Mouse (Mus musculus) embryonic facial prominence, embryonic 14.5 days (tissue): Measurements from ENCODE around the gene Il12rb1. TPM values are rescaled to one million over a fixed set of nuclear protein-coding genes. Genes with fewer than 3 reads are reported as not detected.
A peak's percentile ranks its signal among the peaks of the same experiment; 100 is the strongest.

Experiments
- ATAC-seq: fragments of 200-750 bp; cut with Nextera tagmentation; 2 replicates; pipeline ENCODE4 v1.8.0; 2017; ENCODE audit warnings: low read depth, moderate number of reproducible peaks, moderate TSS enrichment
- DNase-seq: peaks from one replicate; pipeline ENCODE4 v3.0.0-alpha.2; 2015; ENCODE audit warnings: low spot score
- H3K27ac ChIP-seq: fragments of 300-500 bp; sonication (generic); replicated peaks from 2 replicates; pipeline ENCODE4 v1.5.1; 2014; ENCODE audit warnings: low read depth, mild to moderate bottlenecking, low read length, moderate library complexity
- H3K27me3 ChIP-seq: fragments of 300-500 bp; sonication (generic); replicated peaks from 2 replicates; pipeline ENCODE4 v1.6.1; 2014; ENCODE audit warnings: low read length; ENCODE audit not compliant: control insufficient read depth, insufficient read depth
- H3K36me3 ChIP-seq: fragments of 300-500 bp; sonication (generic); 2 replicates; pipeline ENCODE4 v1.6.1; 2014; ENCODE audit warnings: low read length, mixed read lengths; ENCODE audit not compliant: control insufficient read depth, insufficient read depth
- H3K4me1 ChIP-seq: fragments of 300-500 bp; sonication (generic); 2 replicates; pipeline ENCODE4 v1.6.1; 2014; ENCODE audit warnings: antibody characterized with exemption, low read length; ENCODE audit not compliant: control insufficient read depth, insufficient read depth
- H3K4me2 ChIP-seq: fragments of 300-500 bp; sonication (generic); 2 replicates; pipeline ENCODE4 v1.6.1; 2014; ENCODE audit warnings: low read depth, mild to moderate bottlenecking, low read length, moderate library complexity, mixed read lengths
- H3K4me3 ChIP-seq: fragments of 300-500 bp; sonication (generic); 2 replicates; pipeline ENCODE4 v1.5.1; 2014; ENCODE audit warnings: low read depth, mild to moderate bottlenecking, low read length
- H3K9ac ChIP-seq: fragments of 300-500 bp; sonication (generic); 2 replicates; pipeline ENCODE4 v1.6.1; 2014; ENCODE audit warnings: low read depth, mild to moderate bottlenecking, low read length, moderate library complexity, mixed read lengths
- H3K9me3 ChIP-seq: fragments of 300-500 bp; sonication (generic); 2 replicates; pipeline ENCODE4 v1.6.1; 2016; ENCODE audit warnings: low read length; ENCODE audit not compliant: control insufficient read depth
- WGBS: fragments of 180-500 bp; shearing (Covaris S2); extraction: QIAGEN DNeasy Blood & Tissue Kit; methylation state at CpG from one replicate; pipeline ENCODE4 v1.1.7; 2014; 5-methylcytosine and 5-hydroxymethylcytosine counted together
- polyA plus RNA-seq: library from polyadenylated mRNA; unstranded; fragments of >200 nt; fragmentation: Nextera tagmentation; extraction: Ambion mirVana; gene quantifications from 2 replicates; pipeline ENCODE4 v1.2.1, GENCODE M21; 2014

Gene Il12rb1
- polyA plus RNA-seq, 1 experiment from 2014 or later = 0.19 TPM

DNA sequence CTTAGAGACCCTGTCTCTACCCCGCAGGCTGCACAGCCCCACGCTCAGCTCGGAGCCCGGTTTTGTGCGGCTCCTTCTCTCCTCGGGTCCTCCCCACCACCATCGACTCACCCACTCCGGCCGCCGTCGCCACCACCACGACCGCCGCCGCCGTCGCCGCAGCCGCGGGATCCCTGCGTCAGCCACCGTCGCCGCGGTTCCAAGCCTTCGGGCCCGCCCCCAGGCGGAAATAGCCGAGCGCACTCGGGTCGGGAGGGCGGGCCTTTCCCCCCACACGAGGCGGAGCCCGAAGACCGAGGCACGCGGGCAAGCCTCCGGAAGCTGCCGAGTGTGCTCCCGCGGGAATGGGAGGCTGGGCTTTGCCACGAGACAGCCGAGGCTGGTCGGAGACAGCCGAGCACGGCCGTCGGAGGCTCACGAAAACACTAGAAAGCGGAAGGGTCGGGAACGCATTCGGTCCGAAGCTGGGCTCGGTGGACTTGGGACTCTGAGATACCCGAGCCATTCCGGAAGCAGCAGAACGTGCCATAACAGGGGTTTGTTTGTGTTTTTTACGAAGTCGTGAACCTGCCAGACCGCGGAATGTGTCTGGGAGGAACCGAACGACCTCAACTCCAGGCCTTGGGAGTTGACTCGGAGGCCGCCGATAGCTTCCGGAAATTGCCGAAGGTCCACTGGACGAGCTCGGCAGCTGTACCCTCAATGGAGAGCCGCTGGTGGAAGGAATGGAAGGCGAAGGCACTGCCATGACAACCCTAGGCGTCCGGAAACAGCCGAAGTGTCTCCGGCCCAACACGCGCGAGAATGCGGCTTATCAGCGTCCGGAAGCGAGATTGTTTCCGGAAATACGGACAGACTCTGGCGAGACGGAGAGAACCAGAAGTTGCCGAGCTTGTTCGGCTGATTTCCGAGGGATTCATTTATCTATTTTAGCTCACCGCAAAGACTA is 31.5 kb upstream of the Il12rb1 start, which contains the start of gene Pik3r2:
Gene Pik3r2 (minus strand): TSS at position 218 of the 949 bp plus-strand sequence.
- H3K36me3 ChIP-seq = peaks cover 60% of the 10 kb centered on the region

DNA sequence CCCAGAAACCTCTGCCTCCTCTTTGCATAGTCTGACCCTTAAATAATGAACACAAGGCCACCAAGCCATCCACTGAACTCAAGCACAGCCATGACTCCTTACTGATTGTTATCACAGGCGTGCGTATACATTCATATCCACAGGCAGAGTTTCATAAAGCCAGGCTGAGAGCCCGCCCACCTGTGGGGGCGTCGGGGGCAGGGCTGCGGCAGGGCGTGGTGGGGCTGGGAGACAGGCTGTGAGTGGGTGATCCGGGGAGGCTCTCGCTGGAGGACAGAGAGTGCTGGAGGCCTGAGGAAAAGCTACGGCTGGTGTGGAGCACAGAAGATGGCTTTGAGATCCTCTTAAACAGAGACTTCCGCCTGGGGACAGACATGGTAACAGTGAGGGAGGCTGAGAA is 28.2 kb upstream of the Il12rb1 start:
- no peak for DNase-seq
- Histone ChIP-seq H3K4me3 (no peak overlapping the region), H3K4me1 (peaks cover 13% of the 10 kb centered on the region), H3K27ac (no peak overlapping the region), H3K27me3 (no peaks in the 10 kb centered on the region), H3K4me2 (no peak overlapping the region), H3K9me3 (no peaks in the 10 kb centered on the region), H3K36me3 (peaks cover 63% of the 10 kb centered on the region), H3K9ac (no peak overlapping the region; the same call in 1 of the 2 replicates)
- WGBS = 74% methylated on average over 11 of the region's 11 CpGs
- ATAC-seq = no peak

More for the DNA sequence above, 31.5 kb upstream of the Il12rb1 start, which contains the start of gene Pik3r2:
- H3K4me2 ChIP-seq = peak within 1 kb of the TSS; percentile 80
- peak within 1 kb of the TSS; percentile 94 for H3K4me3 ChIP-seq
- WGBS = under 1% methylated on average over 72 of the region's 94 CpGs
- peaks cover 35% of the 10 kb centered on the region for H3K4me1 ChIP-seq
- H3K9me3 ChIP-seq = no peaks in the 10 kb centered on the region
- peak; percentile 93 for ATAC-seq
- H3K27ac ChIP-seq = peak within 1 kb of the TSS; percentile 99
- peak within 1 kb of the TSS; percentile 98 for H3K9ac ChIP-seq
- DNase-seq = peak; percentile 99
- H3K27me3 ChIP-seq = no peaks in the 10 kb centered on the region

DNA sequence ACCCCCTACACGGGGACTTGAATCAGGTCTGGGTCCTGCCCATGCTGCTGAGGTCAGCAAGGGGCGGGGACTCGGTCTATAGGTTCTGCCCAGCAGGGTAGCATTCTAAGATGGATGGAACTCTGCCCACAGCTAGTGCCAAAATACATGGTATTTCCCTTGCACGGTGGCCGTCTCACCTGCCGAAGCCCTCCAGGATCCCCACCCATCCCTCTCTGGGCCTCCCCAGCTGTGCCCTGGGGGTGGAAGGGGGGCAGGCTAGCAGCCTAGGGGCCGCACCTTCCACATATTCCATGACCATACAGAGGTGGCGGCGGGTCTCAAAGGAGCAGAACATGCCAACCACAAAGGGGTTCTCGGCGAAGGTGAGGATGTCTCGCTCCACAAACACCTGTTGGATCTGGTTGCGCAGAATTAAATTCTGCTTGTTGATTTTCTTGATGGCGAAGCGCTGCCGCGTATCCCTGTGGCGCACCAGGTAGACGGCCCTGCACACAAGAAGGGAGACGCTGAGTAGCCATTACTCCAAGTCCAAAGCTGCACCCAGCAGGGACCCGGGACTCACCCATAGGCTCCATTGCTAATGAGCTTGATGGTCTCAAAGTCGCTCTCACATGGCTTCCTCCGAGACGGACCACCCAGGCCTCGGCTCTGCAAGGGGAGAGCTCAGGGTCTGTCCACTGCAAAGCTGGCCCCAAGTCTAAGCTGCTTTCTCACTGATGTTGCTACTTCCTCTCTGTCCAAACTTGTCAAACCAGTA is 21.8 kb upstream of the Il12rb1 start:
- H3K27ac ChIP-seq = no peak overlapping the region
- no peak overlapping the region for H3K4me2 ChIP-seq
- no peak overlapping the region for H3K9ac ChIP-seq
- no peaks in the 10 kb centered on the region for H3K9me3 ChIP-seq
- H3K27me3 ChIP-seq = no peaks in the 10 kb centered on the region
- WGBS = 88% methylated on average over 25 of the region's 25 CpGs
- no peak overlapping the region for H3K4me3 ChIP-seq
- peaks cover 12% of the 10 kb centered on the region for H3K4me1 ChIP-seq
- H3K36me3 ChIP-seq = peaks cover 70% of the 10 kb centered on the region
- ATAC-seq (no peak), DNase-seq (no peak)

DNA sequence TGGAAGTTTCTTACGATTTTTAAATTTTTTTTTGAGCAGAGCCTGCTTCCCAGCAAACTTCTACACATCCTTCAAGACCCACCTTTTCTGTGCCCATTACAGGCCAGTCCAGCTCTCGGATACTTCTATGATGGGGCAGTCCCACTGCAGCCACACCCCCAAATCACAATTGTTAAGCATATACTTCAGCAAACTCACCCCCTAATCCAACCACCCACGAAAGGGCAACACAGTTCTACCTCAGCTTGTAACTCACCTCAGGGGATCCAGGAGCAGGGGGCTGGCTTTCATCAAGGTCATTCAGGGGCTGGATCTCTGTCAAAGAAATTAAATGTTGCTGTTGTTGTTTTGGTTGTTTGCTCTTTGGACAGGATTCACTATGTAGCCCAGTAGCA is 21.2 kb upstream of the Il12rb1 start:
- 89% methylated on average over 3 of the region's 3 CpGs for WGBS
- Histone ChIP-seq H3K27me3 (no peaks in the 10 kb centered on the region), H3K4me3 (no peak overlapping the region), H3K4me2 (no peak overlapping the region), H3K27ac (no peak overlapping the region), H3K9me3 (no peaks in the 10 kb centered on the region), H3K4me1 (peaks cover 16% of the 10 kb centered on the region), H3K36me3 (peaks cover 64% of the 10 kb centered on the region), H3K9ac (no peak overlapping the region)
- no peak for DNase-seq
- ATAC-seq = no peak

- H3K27me3 ChIP-seq = no peaks in the 10 kb centered on the region
- no peak for ATAC-seq
- DNase-seq = peak; percentile 65
- H3K9me3 ChIP-seq = no peaks in the 10 kb centered on the region
- no peak overlapping the region for H3K4me3 ChIP-seq
- 31% methylated on average over 25 of the region's 30 CpGs for WGBS
- no peak overlapping the region for H3K27ac ChIP-seq
- no peak overlapping the region for H3K9ac ChIP-seq
- H3K36me3 ChIP-seq = peaks cover 59% of the 10 kb centered on the region
- H3K4me2 ChIP-seq = no peak overlapping the region
- H3K4me1 ChIP-seq = peaks cover 22% of the 10 kb centered on the region
Observed at GRCm38 (mm10) chr8:70787941-70788667, 20.1 kb upstream of the Il12rb1 start.

DNA sequence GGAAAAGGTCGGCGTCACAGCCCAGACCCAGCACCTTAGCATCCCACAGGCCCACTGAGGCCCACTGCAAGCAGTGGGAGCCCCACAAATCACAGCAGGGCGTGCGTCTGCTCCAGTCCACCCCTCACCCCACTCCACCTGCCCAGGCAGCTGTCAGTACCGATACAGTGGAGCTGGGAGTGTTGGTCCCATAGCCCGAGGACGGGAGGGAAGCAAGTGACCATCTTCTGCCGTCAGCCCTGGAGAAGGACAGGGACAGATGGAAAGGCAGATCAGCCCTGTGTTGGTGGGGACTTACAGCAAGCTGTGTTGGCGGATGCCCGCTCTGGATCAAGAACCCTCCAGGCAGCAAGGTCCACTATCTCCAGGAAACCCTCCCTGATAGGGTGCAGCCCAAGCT is 19.2 kb upstream of the Il12rb1 start:
- Histone ChIP-seq H3K27me3 (no peaks in the 10 kb centered on the region), H3K9me3 (no peaks in the 10 kb centered on the region), H3K4me1 (peaks cover 23% of the 10 kb centered on the region), H3K4me2 (no peak overlapping the region), H3K36me3 (peaks cover 49% of the 10 kb centered on the region), H3K4me3 (no peak overlapping the region), H3K9ac (no peak overlapping the region), H3K27ac (no peak overlapping the region)
- DNase-seq (no peak), ATAC-seq (no peak)
- 70% methylated on average over 10 of the region's 10 CpGs for WGBS

GRCm38 (mm10) chr8:70790846-70791245 is 17.4 kb upstream of the Il12rb1 start:
- H3K4me2 ChIP-seq = peak overlapping the region; percentile 79
- H3K36me3 ChIP-seq = peaks cover 32% of the 10 kb centered on the region
- H3K27ac ChIP-seq = no peak overlapping the region; the same call in 1 of the 2 replicates
- peak overlapping the region; percentile 80 for H3K4me3 ChIP-seq
- H3K27me3 ChIP-seq = no peaks in the 10 kb centered on the region
- no peak for ATAC-seq
- WGBS = 68% methylated on average over 8 of the region's 8 CpGs
- peak overlapping the region; percentile 90 for H3K9ac ChIP-seq
- no peak for DNase-seq
- no peaks in the 10 kb centered on the region for H3K9me3 ChIP-seq
- peaks cover 23% of the 10 kb centered on the region for H3K4me1 ChIP-seq

DNA sequence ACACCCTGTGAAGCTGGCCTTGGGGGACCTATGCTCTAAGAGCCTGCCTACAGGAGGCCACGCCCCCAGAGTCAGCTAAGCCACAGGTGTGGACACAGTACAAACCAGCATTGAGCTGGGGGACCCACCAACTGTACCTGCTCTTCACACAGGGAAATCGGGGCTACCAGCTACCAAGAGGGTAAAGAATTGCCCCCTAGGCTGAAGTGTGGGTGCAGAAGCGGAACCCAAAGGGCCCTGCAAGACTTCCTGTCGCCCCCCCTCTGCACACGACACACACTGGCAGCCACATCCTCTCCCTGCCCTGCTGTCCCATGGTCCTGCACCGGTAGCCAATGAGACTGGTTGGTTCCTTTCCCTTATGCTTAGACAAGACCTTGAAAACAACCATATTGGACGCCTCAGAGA is 17.0 kb upstream of the Il12rb1 start:
- H3K36me3 ChIP-seq = peaks cover 28% of the 10 kb centered on the region
- peak overlapping the region; percentile 90 for H3K9ac ChIP-seq
- 69% methylated on average over 7 of the region's 7 CpGs for WGBS
- peak overlapping the region; percentile 80 for H3K4me3 ChIP-seq
- H3K9me3 ChIP-seq = no peaks in the 10 kb centered on the region
- peaks cover 23% of the 10 kb centered on the region for H3K4me1 ChIP-seq
- no peaks in the 10 kb centered on the region for H3K27me3 ChIP-seq
- H3K27ac ChIP-seq = no peak overlapping the region
- DNase-seq = no peak
- peak overlapping the region; percentile 79 for H3K4me2 ChIP-seq
- no peak for ATAC-seq
